Mouse (Mus musculus) gastrocnemius, postnatal 10 days (tissue): ENCODE data around the gene Peli2. TPM values are rescaled to one million over a fixed set of nuclear protein-coding genes. Genes with fewer than 3 reads are reported as not detected.
"Not testable (repeated sequence)": the region's sequence is repeated elsewhere in the genome, so short reads cannot be mapped to it uniquely, and the experiment has no call there.

Experiments
- DNase-seq: peaks from one replicate; pipeline ENCODE4 v3.0.0; 2021; ENCODE audit warnings: mixed read lengths
- long read RNA-seq, 2 experiments: library from polyadenylated mRNA; stranded (forward); transcript quantifications; one replicate each; pipeline ENCODE4 v2.0.0; 2021
- total RNA-seq, 2 experiments: library from RNA; stranded (reverse); gene quantifications; 2 replicates each; pipeline ENCODE4 v1.2.3; 2021

Gene Peli2
- total RNA-seq = 10 to 100 TPM; 15.9 to 18.3 TPM
- long read RNA-seq, experiment 1, full-length matches to known transcripts = 2 of 5 reads
- long read RNA-seq, experiment 1, partial matches to known transcripts = 3 of 5 reads
- long read RNA-seq, experiment 1, other reads (novel, unspliced or antisense) = 0 of 5 reads
- long read RNA-seq, experiment 2, full-length matches to known transcripts = 5 of 11 reads
- long read RNA-seq, experiment 2, partial matches to known transcripts = 0 of 11 reads
- long read RNA-seq, experiment 2, other reads (novel, unspliced or antisense) = 6 of 11 reads

DNA sequence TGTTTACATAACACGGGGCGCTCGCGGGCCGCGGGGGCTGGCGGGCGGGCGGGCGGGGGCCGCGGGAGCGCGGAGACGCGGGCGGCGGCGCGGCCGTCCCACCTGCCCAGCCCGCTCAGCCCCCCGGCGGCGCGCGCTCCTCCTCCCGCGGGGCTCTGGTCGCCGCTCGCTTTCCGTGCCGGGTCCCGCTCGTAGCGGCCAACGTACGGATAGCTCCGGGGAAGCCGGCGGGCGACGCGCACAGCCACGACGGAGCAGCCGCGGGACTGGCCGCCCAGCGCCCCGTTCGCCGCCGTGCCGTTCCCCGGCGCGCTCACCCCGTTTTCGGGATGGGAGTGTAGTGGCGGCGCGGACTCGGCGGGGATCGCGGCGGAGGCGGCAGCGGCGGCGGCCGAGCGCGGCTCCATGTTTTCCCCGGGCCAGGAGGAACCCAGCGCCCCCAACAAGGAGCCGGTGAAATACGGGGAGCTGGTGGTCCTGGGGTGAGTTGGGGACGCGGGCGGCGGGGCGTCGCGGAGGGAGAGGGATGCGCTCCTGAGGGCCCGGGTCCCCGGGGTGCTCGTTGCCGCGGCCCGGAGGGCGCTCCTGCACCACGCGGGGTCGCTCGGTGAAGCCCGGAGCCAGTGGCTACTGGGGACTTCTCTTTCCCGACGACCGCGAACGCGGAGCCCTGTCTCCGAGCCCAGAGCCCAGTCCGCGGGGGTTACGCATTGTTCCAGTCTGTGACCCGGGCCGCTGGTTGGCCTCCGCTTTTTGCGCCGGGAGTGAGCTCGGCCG, at the start of gene Peli2:
TSS of gene Peli2 (plus strand) at position 72 of the 777 bp plus-strand sequence.
- DNase-seq = peak; percentile 80

DNA sequence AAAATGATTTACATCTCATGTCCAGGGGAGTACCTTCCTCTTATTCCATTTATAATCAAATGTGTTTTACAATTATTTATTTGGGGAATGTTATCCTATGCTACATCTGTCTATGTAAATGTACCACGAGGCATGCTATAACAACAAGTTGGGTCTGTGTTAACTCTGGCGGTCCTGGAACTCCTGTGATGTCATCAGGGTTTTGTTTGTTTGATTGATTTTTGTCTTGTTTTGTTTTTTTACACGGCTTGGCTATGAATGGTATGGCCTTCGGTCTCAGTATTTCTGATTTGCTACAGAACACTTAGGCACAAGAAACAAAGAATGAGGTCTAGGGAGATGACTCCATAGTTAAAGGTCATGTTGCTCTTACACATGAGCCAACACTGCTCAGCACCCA, 48.5 kb upstream of the Peli2 start:
- DNase-seq = no peak

DNA sequence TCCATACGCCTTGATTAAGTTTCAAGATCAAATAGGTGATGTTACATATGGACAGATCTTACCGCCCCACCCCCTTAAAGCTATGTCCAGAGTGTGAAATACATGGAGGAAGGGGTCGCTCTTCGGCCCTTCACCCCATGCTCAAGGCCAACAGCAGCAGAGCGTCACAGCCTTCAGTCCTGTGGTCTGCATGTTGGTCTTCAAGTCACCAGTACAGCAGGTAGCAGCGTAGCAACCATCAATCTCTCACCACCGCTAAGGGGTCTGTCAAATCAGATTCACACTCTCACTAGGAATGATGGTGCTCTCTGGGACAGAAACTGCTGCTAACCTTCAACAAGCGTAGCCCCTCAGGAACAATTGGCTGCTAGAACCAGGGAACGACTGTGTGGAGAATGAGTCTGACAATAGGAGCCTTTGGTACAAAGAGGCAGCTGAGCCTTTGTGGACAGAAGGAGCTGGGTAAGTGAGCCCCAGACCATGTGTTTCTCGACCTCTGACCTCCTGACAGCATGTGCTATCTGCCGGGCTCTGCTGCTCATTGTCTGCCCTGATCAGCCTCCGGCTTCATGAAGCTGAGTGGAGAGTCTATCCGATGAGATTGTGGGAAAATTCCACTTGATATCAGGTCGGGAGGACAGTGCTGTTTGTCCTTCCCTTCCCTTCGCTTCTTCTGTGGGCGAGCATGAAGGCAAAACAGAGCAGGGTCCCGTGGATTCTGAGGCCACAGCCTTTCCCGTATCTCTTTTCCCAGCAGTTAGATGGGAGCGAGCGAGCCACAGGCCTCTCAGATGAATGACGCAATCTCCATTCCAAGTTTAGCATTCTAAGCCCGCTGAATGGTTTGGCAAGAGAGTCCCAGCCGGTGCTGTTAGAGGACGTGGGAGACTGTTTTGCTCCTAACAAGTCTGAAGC, 47.1 kb upstream of the Peli2 start:
- peak; percentile 27 for DNase-seq

DNA sequence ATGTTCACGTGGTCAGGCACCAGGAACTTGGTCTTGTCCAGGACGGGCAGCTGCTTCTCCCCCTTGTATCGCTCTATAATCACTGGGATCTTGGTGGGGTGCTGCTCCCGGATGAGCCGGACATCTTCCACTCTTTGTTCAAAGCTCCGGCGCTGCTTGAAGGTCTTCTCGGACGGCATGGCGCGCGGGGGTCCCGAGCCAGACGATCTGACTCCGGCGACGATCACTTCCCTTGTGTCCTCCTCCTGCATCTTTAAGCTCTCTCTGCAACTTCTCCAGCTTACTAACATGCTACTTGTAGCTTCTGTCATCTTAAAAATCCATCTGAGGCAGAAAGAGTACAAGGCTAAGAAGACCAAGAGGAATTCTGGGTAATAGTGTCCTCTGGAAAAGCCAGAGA, 41.0 kb upstream of the Peli2 start:
- not testable (repeated sequence) for DNase-seq

DNA sequence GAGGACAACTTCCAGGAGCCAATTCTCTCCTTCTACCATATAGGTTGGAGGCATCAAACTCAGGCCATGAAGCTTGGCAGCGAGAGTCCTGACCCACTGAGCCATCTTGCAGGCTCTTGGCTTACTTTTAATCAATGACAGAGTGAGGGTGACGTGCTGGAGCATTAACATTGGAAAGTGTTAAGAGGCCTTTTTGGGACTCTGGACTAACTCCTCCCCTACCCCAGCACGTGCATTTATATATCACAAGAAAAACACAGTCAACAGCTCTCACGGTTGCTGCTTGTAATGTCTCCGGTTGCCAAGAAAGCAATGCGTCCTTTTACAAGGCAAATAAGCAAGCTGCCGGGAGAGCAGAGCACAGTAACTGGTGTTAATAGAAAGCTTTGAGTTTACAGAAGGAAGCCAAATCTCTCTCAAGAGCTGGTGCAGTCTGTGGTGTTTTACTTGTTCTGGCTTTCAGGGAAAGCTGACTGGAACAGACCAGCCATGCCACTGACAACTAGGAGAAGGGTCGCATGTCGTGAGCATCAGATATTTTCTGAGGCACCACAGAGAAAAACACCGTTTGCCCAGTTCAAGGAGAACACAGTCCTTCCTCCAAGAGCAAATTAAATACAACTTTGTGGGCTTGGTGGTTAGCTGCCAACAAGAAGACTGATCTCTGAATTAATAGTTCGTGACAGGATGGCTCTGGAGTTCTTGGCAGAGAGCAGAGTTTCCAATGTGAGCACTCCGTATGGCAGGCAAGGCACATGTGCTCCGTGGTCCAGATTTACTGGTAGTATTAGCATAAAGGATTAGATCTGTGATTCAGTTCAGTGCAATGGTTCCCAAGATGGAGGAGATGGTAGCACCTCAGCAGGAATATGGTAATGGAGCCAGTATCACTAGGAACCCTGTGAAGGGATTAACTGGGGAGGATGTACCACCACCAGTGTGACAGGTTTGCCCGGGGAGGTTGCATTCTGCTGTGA, 36.5 kb upstream of the Peli2 start:
- no peak for DNase-seq

DNA sequence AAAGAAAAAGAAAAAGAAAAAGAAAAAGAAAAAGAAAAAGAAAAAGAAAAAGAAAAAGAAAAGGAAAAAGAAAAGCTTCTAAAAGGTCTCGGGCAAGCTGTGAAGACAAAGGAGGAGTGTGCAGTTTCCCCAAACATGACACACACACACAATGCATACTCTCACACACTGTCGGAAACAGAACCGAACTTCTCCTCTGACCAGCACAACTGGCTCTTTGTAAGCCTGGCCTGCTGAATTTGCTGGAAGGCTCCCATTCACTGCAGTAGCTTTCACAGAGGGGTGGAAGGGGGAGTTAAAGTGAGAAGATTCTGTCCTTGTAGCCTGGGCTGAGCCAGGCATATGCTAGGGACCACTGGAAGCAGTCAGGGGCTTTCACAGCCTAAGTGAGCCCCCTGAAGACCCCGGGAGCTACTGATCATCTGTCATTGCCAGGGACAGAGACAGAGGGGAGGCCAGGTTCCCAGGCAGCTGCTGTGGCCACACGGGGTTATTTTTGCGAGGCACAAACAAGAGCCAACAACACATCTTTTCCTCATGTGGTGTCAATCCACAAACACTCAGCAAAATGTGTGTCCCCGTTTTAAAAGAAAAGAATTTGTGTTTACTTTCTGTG, 33.8 kb upstream of the Peli2 start:
- no peak for DNase-seq

DNA sequence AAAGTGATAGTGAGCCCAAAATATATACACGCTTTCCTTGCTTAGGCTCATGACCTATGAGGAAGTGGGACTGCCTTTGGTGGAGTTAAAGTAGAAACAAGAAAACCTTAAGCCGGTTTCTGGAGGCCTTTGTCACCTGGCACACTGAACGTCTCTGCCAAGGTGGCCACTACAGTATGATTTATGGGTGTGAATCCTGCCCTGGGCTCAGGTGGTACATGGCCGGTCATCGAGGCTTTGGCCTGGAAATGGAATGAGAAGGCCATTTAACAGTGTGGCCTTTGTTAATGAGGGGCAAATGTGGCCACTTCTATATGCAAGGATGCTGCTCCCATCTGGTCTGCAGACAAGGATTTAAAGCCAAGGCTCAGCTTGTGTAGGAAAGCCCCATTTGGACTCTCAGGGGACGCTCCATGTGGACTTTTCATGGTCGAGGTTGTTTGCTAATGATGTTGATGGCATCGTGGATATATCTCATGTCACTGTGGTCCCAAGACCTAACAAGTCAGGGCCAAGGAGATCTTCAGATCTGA, 33.3 kb upstream of the Peli2 start:
- no peak for DNase-seq

DNA sequence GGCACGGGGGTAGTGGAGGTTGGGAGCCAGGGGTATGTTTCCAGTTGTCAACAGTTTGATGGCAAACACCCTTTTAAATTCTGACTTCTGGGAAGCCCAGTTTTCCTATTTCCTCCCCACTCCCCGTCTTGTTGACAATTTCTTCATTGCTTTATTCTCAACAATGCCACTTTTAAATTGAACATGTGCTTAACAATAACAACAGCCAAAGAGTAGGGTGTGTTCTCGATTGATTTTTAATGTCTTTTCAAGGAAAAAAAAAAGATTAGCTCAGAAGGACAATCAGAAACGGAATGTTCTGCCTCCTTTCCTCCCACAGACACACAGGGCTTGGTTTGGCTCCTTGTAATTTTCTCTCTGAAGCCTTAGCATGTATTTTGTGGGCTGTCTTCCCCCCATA, 30.2 kb upstream of the Peli2 start:
- no peak for DNase-seq

DNA sequence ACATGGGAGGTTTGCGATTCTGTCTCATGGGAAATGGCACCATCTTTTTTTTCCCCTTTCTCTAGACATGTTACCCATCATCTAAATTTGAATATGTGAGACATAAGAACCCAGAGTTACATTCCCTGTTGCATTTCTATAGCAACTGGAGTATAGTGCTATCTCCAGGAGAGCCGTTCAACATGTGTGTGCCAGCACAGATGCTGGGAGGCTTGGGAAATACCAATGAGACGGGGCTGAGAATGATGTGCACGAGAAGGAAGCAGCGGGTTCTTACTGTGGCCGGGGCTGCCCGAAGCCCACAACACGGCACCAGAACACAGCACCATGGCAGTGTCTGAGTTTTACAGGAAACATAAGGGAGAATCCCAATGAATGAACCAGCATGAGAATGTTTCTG, 29.5 kb upstream of the Peli2 start:
- DNase-seq = no peak

DNA sequence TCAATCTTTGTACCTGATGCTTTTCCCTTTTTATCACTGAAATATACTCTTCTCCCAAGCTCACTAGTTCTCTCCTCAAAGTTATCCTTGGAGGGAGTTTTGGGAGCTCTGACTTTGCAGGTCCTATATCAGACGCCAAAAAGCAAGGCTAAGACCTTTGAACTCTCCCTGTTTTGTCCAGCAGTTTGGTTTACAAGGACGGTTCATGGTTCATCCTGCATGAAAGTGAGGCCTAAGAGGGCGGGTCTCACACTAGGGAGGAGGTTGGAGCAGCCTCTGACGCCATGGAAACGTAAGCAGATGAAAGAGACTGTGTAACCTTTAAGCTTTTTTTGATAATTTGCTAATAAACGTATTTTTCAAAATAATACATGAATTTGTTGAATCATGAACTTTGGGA, 22.4 kb upstream of the Peli2 start:
- no peak for DNase-seq

DNA sequence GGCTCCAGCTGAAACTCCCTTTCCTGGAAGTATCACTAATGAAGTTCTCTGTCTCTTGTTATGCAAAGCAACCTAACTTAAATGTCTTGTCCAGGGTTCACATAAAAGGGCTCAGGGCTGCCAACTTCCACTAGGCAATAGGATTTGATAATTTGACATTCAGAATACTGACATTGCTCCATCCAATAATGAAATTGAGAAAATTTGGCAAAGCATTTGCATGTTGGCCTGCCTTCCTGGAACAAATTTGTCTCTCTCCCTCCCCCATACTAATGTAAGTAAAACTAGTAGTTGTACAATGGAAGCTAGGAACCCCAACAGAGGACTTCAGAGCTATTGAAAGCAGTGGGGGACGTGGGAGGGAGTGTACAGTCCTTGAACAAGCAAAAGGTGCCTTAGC, 21.3 kb upstream of the Peli2 start:
- DNase-seq = no peak

DNA sequence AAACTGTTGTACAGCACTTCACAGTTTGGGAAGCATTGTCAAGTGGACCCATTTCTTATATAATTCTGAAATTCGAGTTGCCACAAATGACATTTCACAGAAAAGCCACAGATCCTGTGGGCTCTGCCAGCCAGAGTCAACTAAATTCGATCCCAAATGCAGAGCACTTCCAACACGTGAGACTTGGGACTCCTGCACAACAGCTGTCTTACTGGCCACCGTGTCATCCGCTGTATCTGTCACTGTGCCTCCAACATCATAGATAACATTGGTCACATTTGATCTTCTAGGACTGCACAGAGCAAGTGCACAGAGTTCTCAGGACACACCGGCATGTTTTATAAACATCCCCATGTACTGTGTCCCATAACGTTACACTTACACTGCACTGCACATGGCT, 14.2 kb upstream of the Peli2 start:
- DNase-seq = no peak

DNA sequence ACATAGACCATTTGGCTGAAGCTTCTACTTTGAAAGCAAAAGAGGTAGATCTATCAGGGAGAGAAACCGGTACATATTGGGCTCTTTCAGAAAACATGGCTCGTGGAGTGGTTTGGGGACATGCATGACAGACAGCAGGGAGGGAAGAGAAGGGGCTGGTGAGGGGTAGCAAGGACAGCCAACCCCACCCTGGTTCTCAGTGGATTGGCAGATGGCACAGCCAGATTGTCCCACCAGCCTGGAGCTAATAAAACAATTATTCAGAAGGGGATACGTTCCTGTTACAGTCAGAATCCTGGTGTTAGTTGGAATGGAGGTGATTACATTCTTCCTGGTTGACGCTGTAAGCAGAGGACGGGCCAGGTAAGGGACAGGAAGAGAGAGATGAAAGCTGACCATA, 2.6 kb upstream of the Peli2 start:
- no peak for DNase-seq

DNA sequence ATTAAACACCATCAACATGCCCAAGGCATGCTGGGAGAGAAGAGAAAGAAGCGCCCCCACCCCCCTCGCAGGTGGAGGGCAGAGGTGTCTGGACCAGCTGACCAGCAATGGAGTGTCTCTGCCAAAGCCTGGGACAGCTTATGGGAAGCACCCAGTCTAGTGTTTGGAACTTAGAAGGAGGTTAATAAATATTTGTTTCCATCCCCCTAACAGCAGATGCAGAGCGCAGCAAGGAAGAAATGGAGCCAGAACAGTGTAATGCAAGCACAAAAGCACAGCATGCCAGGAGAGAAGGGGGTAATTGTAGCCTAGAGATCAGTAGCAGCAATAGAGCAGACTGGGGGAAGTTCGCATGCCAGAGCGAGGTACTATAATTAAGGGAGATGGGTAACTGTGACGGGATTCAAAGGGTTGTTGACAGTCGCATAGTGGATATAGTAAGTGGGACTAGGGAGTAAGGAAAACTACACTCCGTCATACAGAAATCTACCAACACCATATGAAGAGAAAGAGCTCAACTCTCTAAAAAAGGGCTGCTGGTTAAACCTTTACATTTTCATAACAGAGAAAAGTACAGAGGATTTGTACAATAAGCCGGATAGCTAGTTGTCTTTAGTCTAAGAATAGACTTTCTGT, 1.5 kb upstream of the Peli2 start:
- DNase-seq = no peak

DNA sequence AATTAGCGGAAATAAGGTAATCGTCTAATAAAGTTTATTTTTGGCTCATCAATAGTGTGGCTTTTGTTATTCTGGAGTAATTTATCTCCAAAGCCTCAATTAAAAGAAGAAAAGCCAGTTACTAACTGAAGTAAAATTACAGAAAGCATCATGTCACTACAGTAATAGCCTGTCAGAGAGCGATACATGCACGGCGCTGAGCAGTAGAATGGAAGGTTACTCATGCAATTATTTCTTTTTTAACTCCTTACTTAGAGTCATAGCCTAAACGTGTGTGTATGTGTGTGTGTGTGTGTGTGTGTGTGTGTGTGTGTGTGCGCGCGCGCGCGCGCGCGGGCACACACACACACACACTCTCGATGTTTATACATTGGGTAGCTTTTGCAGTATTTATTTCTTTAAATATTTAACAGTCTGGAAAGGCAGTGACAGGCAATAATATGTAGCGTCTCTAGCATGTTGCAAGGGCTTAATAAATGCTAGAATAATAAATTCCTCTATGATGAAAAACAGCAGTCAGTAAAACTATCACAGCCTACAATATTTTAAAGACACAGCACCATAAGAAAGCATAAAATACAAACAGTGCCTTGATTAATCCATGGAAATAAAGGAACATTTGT, 864 bp upstream of the Peli2 start:
- no peak for DNase-seq

DNA sequence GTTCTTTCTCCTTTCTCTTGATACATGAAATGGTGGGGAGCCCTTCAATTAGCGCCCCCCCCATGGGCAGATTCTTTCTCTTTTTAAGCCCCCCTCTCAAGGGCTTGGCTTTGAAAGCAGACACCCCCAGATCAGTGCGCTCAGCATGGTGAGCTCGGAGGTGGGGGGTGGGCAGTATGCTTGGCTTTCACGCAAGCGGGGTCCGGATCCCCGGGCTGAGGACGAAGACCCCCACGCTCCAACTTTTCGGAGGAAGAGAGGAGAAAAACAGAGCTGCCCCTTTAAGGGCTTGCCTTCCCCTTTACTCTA, 226 bp upstream of the Peli2 start:
- no peak for DNase-seq

DNA sequence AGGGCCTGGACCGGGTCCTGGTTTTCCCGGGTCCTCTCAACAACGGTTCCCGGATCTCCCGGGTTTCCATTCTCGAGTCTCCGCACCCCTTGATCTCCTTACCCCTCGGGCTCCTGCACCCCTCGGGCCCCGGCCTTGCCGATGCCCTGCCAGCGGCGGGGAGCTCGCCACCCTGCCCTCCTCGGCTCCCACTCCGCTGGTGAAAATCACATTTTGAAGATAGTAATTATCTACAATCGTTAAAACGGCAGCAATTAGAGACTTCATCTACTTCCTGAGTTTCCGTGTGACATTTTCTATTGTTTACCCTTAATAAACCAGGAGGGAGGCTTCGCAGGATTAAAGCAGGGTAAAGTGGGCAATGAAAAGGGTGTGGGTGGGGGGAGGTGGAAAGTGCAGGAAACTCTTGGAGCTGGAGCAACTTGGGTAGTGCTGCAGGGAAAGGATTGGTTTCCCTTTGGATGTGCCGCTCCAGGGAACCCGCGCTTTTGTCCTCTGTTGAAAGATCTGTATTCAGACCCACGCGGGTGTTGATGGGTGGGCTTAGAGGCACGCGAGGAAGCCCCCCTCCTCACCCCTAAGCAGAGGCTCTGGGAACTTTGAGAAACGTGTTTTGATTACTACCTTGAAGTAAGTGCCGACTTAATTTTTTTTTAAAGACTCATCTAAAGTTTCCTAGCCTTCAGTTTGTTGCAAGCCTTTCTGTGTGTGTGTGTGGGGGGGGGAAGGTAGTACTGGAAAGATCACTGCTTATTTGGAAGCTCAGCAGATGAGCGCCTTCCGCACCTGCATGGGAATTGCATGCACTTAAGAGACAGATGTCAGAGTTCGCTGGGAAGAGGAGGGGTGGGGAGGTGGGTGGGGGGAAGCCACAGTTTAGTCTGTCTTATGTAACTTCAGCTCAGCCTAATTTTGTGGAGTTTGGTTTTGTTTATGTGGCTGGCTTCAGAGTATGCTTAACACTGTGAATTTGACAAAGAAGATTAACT, 1.2 kb downstream of the Peli2 start:
- no peak for DNase-seq

DNA sequence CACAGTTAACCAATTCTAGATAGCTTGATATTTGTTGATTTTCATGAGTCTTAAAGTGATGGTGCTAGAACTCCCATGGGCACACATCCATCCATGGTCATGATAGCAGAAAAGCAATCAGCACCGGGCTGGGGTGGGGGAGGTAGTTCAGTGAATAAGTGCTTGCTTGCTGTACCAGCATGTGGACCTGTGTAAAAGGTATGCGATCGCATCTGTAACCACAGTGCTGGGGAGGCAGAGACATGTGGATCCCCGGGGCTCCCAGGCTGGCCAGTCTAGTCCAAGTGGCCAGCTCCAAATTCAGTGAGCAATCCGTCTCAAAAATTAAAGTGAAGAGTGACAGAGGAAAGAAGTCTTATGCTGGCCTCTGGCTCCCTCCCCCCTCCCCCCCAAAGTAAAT, 3.4 kb downstream of the Peli2 start:
- DNase-seq = no peak

DNA sequence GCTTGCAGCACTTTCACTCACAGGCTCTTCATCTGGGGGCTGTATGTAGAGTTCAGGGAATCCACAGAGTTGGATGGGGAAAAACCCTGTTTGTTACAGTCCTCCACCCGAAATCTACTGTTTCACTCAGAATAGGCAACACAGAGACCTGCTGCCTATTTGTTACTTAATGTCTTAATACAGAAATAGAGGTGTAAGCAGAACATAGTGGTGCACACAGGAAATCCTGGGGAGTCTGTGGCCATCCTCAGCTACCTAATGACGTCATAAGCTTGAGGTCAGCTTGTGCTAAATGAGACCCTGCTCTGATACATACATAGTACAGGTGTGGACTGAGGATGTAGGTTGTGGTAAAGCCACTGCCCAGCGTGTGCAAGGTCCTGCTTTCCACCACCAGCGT, 4.2 kb downstream of the Peli2 start:
- DNase-seq = no peak
